Mouse (Mus musculus): ENCODE data around the gene Camk1d.

- TF ChIP-seq CTCF (IDR thresholded peaks at IDR 0.05; ENCODE audit: low read depth, low read length) (no peak), POLR2A (IDR thresholded peaks at IDR 0.05; ENCODE audit: insufficient read depth, low read length) (no peak), EP300 (IDR thresholded peaks at IDR 0.05; ENCODE audit: insufficient read depth, low read depth, low read length) (no peak)
Measured at GRCm38 (mm10) chr2:5551758-5552255, 162.5 kb downstream of the Camk1d start.

Data from ES-Bruce4 (cell line).